Mouse (Mus musculus) forebrain, embryonic 11.5 days (tissue): ENCODE data around the gene Elf4. TPM values are rescaled to one million over a fixed set of nuclear protein-coding genes. Genes with fewer than 3 reads are reported as not detected.

ENCODE experiments used
- ATAC-seq: fragments of 200-750 bp; cut with Nextera tagmentation; replicated peaks from 2 replicates; pipeline ENCODE4 v1.8.0; 2017; ENCODE audit warnings: moderate TSS enrichment; ENCODE audit not compliant: low FRiP score
- DNase-seq: peaks from one replicate; pipeline ENCODE4 v3.0.0-alpha.2; 2017; ENCODE audit warnings: low spot score
- H3K27ac ChIP-seq: fragments of 300-500 bp; sonication (generic); 2 replicates; pipeline ENCODE4 v1.5.1; 2014; ENCODE audit warnings: low read depth, low read length
- H3K27me3 ChIP-seq: fragments of 300-500 bp; sonication (generic); 2 replicates; pipeline ENCODE4 v1.6.1; 2014; ENCODE audit warnings: mild to moderate bottlenecking, low read length, mixed read lengths; ENCODE audit not compliant: control insufficient read depth, insufficient read depth
- H3K36me3 ChIP-seq: fragments of 300-500 bp; sonication (generic); 2 replicates; pipeline ENCODE4 v1.6.1; 2014; ENCODE audit warnings: mild to moderate bottlenecking, low read length, moderate library complexity, mixed read lengths; ENCODE audit not compliant: control insufficient read depth, insufficient read depth
- H3K4me1 ChIP-seq: fragments of 300-500 bp; sonication (generic); replicated peaks from 2 replicates; pipeline ENCODE4 v1.6.1; 2014; ENCODE audit warnings: low read length, mixed read lengths; ENCODE audit not compliant: control insufficient read depth, insufficient read depth
- H3K4me2 ChIP-seq: fragments of 300-500 bp; sonication (generic); 2 replicates; pipeline ENCODE4 v1.6.1; 2014; ENCODE audit warnings: low read depth, mild to moderate bottlenecking, low read length, moderate library complexity, mixed read lengths; ENCODE audit not compliant: severe bottlenecking
- H3K4me3 ChIP-seq: fragments of 300-500 bp; sonication (generic); 2 replicates; pipeline ENCODE4 v1.5.1; 2014; ENCODE audit warnings: low read depth, low read length
- H3K9ac ChIP-seq: fragments of 300-500 bp; sonication (generic); 2 replicates; pipeline ENCODE4 v1.6.1; 2014; ENCODE audit warnings: low read length
- H3K9me3 ChIP-seq: fragments of 300-500 bp; sonication (generic); 2 replicates; pipeline ENCODE4 v1.6.1; 2016; ENCODE audit warnings: low read length, mixed read lengths; ENCODE audit not compliant: control insufficient read depth
- WGBS: fragments of 180-500 bp; shearing (Covaris S2); extraction: QIAGEN DNeasy Blood & Tissue Kit; methylation state at CpG from one replicate; pipeline ENCODE4 v1.1.7; 2014; 5-methylcytosine and 5-hydroxymethylcytosine counted together
- polyA plus RNA-seq: library from polyadenylated mRNA; unstranded; fragments of >200 nt; fragmentation: Nextera tagmentation; extraction: Ambion mirVana; gene quantifications from 2 replicates; pipeline ENCODE4 v1.2.1, GENCODE M21; 2014

Elf4 gene
- polyA plus RNA-seq, 1 experiment from 2014 or later, result 3.2 TPM

DNA sequence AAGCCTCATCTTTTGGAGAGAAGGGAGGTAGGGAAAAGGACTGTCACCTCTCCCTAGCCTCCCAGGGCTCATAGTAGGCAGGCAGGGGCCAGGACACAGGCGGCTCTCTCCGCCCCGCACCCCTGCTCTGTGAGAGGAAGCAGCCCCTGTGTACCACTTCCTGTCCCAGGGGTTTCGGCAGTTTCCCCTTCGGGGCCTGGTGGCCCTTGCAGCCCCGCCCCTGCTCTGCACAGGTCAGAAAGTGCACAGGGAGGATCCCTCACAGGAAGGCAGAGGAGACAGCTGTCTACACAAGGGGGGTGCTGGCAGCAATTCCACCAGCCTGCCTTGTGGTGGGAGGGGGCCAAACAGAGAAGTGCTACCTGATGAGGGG, 29.4 kb downstream of the Elf4 start:
- no peak for ATAC-seq
- Histone ChIP-seq H3K9me3 (no peaks in the 10 kb centered on the region), H3K4me1 (no peaks in the 10 kb centered on the region), H3K4me3 (no peak overlapping the region), H3K36me3 (no peaks in the 10 kb centered on the region), H3K9ac (no peak overlapping the region), H3K27me3 (no peaks in the 10 kb centered on the region), H3K27ac (no peak overlapping the region), H3K4me2 (no peak overlapping the region)
- WGBS, result 45% methylated on average over 6 of the region's 6 CpGs
- no peak for DNase-seq

DNA sequence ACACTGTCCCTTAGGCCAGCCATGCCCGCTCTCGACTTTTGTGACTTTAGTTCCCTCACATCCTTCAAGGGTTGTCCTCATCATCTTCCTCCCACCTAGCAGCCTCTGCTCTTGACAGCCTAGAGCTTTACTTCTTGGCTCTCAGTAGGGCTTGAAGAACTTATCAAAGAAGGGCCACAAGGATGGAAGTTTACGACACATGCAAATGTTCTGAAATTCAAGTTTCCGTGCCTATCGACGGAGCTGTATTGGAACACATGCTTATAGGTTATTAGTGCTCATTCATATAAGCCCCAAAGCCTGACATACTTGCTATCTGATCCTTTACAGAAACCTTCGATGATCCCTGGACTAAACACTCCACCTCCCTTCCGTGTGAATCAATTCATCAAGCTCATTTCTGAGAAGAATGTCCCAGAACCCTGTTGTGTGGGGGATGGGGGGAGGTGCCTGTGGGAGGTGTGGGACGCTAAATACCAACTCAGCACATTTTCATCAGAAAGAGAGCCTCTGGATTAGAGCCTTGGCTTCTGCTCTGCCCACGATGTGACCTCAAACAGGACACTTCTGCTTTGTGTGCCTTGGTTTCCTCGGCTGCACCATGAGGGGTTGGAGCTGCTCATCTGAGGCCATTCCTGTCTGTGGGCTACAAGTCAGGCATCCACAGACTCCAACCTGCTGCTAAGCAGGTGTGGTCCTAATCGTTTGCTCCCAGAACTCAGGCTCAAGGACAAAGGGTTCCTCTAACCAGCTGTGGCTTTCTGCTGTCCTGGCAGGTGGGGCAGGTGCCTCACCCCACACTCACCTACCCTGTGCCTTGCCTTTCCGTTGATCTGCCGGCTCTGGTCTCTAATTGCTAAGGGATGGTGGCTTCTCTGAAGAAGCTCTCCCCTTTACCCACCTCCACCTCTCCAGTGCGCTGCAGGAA, 30.1 kb downstream of the Elf4 start:
- no peak overlapping the region for H3K4me2 ChIP-seq
- H3K9ac ChIP-seq, result no peak overlapping the region
- 70% methylated on average over 15 of the region's 15 CpGs for WGBS
- no peaks in the 10 kb centered on the region for H3K27me3 ChIP-seq
- no peaks in the 10 kb centered on the region for H3K9me3 ChIP-seq
- ATAC-seq (no peak), DNase-seq (no peak)
- H3K4me3 ChIP-seq, result no peak overlapping the region
- H3K36me3 ChIP-seq, result no peaks in the 10 kb centered on the region
- no peaks in the 10 kb centered on the region for H3K4me1 ChIP-seq
- H3K27ac ChIP-seq, result no peak overlapping the region

DNA sequence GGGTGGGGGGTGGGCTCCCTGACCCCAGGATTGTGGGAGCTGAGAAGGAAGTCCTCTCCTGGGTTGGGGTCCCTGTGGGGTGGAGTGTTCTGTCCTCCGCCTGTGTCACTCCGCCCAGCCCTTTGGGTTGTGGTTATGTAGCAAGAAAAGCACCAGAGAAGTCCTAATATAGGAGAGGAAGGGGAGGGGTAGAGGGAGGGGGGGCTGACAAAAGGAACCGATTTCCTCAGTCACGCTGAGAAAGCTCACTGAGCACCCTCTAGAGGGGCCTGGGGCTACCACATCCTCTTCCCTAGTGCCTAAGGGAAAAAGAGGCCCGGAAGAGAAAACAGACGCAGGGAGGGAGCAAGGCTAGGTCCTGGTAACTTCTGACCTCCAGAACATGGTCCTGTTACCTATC, 33.4 kb downstream of the Elf4 start:
- Histone ChIP-seq H3K4me1 (no peaks in the 10 kb centered on the region), H3K36me3 (no peaks in the 10 kb centered on the region), H3K4me2 (no peak overlapping the region), H3K4me3 (no peak overlapping the region), H3K27me3 (no peaks in the 10 kb centered on the region), H3K27ac (no peak overlapping the region), H3K9me3 (no peaks in the 10 kb centered on the region), H3K9ac (no peak overlapping the region)
- WGBS, result 39% methylated on average over 6 of the region's 6 CpGs
- ATAC-seq (no peak), DNase-seq (no peak)

DNA sequence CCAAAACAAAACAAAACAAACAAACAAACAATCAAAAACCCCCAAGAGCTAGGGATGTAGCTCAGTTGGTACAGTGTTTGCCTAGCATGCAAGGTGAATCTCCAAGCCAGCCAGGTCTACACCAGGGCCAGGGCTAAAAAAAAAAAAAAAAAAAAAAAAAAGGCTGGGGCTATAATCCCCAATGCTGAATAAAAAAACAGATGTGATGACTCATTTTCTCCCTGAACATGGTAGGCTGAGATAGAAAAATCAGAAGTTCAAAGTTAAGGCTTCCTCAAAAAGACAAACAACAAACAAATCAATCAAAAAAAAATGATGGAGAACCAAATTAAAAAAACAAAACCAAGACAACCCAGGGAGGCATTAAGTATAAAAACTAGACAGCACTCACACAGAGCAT, 33.8 kb downstream of the Elf4 start:
- DNase-seq, result no peak
- no peak for ATAC-seq
- Histone ChIP-seq H3K27me3 (no peaks in the 10 kb centered on the region), H3K4me1 (no peaks in the 10 kb centered on the region), H3K9me3 (no peaks in the 10 kb centered on the region), H3K36me3 (no peaks in the 10 kb centered on the region), H3K9ac (no peak overlapping the region), H3K27ac (no peak overlapping the region), H3K4me3 (no peak overlapping the region), H3K4me2 (no peak overlapping the region)

DNA sequence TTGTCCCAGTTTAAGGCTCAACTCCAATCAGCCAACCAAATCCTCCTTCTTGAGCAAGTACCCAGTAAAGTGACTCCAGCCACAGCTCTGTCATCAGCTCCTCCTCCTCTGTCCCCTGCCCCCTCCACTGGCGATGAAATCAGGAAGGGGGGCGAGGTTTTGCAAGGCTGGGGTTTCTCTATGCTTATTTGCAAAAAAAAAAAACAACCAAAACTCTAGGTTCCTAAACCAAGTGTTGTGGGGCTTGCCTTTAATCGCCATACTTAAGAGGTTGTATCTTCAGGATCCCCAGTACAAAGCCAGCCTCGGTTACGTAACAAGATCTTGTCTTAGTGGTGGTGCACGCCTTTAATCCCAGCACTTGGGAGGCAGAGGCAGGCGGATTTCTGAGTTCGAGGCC, 34.3 kb downstream of the Elf4 start:
- H3K4me3 ChIP-seq, result no peak overlapping the region
- no peak for ATAC-seq
- H3K4me1 ChIP-seq, result no peaks in the 10 kb centered on the region
- H3K36me3 ChIP-seq, result no peaks in the 10 kb centered on the region
- no peak overlapping the region for H3K9ac ChIP-seq
- no peaks in the 10 kb centered on the region for H3K27me3 ChIP-seq
- H3K4me2 ChIP-seq, result no peak overlapping the region
- no peak overlapping the region for H3K27ac ChIP-seq
- H3K9me3 ChIP-seq, result no peaks in the 10 kb centered on the region
- WGBS, result 83% methylated on average over 8 of the region's 8 CpGs
- no peak for DNase-seq

DNA sequence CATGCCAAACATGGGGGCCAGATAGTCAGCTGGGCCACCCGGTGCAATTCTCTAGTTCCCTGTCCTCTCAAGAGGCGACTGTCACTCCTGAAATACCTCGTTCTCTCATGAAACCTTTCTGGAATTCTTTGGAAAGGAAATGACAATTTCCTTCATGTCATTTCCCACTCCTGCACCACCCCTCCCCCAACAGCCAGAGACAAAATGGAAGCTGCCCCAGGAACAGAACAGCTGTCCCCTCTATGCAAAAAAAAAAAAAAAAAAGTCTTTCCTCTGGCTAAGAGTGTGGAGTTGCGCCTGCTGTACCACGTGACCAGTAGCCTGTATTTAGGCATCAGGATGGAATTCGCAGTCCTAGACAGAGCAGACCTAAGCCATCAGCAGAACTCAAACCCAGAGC, 34.7 kb downstream of the Elf4 start:
- no peaks in the 10 kb centered on the region for H3K36me3 ChIP-seq
- WGBS, result 90% methylated on average over 6 of the region's 6 CpGs
- H3K9me3 ChIP-seq, result no peaks in the 10 kb centered on the region
- H3K27me3 ChIP-seq, result no peaks in the 10 kb centered on the region
- ATAC-seq (no peak), DNase-seq (no peak)
- no peak overlapping the region for H3K4me3 ChIP-seq
- H3K4me1 ChIP-seq, result no peaks in the 10 kb centered on the region
- no peak overlapping the region for H3K9ac ChIP-seq
- no peak overlapping the region for H3K4me2 ChIP-seq
- no peak overlapping the region for H3K27ac ChIP-seq

DNA sequence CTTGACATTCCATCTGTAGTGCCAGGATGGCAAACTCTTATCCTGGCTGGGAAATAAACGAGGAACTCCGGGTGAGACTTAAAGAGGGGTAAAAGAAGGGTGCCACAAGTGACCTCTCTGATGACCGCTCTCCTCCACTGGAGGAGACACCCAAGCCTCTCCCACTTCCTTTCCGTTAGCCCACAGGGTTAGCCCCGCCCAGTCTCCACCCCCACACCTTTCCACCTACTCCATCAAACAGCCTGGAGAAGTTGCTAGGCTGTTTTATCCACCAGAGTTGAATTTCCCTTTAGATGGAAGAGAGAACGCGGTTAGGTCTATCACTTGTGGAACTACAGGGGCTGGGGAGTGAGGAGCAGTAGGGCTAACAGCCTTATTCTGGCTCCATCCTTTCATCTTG, 37.7 kb downstream of the Elf4 start:
- no peak overlapping the region for H3K4me3 ChIP-seq
- H3K4me2 ChIP-seq, result no peak overlapping the region
- H3K27me3 ChIP-seq, result no peaks in the 10 kb centered on the region
- H3K9ac ChIP-seq, result no peak overlapping the region
- no peak for DNase-seq
- no peaks in the 10 kb centered on the region for H3K9me3 ChIP-seq
- no peaks in the 10 kb centered on the region for H3K36me3 ChIP-seq
- no peak for ATAC-seq
- H3K27ac ChIP-seq, result no peak overlapping the region
- H3K4me1 ChIP-seq, result no peaks in the 10 kb centered on the region
- WGBS, result 73% methylated on average over 7 of the region's 7 CpGs

DNA sequence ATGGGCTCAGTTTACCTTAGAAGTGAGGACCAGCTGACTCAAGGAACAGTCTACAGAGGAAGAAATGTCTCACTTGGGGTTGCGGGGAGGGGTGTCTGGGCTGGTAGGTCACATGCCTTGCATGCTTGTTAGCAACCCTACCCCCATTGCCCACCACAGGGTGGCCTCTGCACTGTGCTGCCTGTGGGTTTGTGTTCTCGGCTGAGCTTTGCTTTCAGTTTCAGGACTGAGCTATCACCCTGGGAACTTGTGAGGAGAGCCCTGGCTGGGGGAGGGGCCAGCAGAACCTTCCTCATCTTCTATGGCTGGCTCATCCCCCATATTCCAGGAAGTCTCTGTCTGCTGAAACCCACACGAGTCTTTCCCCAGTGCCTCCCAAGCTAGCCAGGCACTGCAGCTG, 38.3 kb downstream of the Elf4 start:
- ATAC-seq, result no peak
- H3K36me3 ChIP-seq, result no peaks in the 10 kb centered on the region
- no peaks in the 10 kb centered on the region for H3K9me3 ChIP-seq
- WGBS, result 61% methylated on average over 3 of the region's 3 CpGs
- no peak overlapping the region for H3K27ac ChIP-seq
- no peak overlapping the region for H3K9ac ChIP-seq
- no peaks in the 10 kb centered on the region for H3K27me3 ChIP-seq
- DNase-seq, result no peak
- no peaks in the 10 kb centered on the region for H3K4me1 ChIP-seq
- H3K4me2 ChIP-seq, result no peak overlapping the region
- H3K4me3 ChIP-seq, result no peak overlapping the region

DNA sequence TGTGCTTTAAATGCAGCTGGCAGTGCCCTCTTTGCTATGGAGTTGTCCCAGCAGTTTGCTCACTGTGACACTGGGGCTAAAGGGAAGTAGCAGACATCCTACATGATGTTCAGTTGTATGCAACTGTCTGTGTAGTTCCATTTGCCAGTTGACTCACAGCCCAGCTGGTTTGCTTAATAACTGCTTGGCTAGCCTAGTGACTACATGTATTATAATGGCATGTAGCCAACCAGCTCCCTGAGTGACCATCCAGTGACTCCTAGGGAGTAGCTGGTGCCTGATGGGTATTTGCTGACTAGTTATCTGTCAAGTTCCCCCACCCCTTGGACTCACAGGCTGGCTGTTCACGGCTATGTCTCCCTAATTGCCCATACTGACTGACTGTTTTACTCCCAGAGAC, 39.3 kb downstream of the Elf4 start:
- H3K27ac ChIP-seq, result no peak overlapping the region
- DNase-seq (no peak), ATAC-seq (no peak)
- H3K9ac ChIP-seq, result no peak overlapping the region
- H3K4me3 ChIP-seq, result no peak overlapping the region
- no peaks in the 10 kb centered on the region for H3K4me1 ChIP-seq
- WGBS, result 59% methylated on average over 1 of the region's 1 CpGs
- H3K36me3 ChIP-seq, result no peaks in the 10 kb centered on the region
- no peak overlapping the region for H3K4me2 ChIP-seq
- no peaks in the 10 kb centered on the region for H3K27me3 ChIP-seq
- no peaks in the 10 kb centered on the region for H3K9me3 ChIP-seq
